Mouse (Mus musculus) layer of hippocampus, adult 6 months (tissue): Measurements from ENCODE around the gene Krtap31-1. TPM values are rescaled to one million over a fixed set of nuclear protein-coding genes. Genes with fewer than 3 reads are reported as not detected.

Source experiments
- long read RNA-seq, 2 experiments: library from polyadenylated mRNA; unstranded; transcript quantifications; one replicate each; pipeline ENCODE4 v2.0.0; 2019 to 2020
- polyA plus RNA-seq: library from polyadenylated mRNA; unstranded; fragments of <200 nt; fragmentation: Nextera tagmentation; gene quantifications from 2 replicates; pipeline ENCODE4 v1.2.3, GENCODE M21; 2021

Krtap31-1 gene
- not detected in 2 replicates for polyA plus RNA-seq
- long read RNA-seq, experiment 1: 0 reads
- long read RNA-seq, experiment 2: 0 reads

DNA sequence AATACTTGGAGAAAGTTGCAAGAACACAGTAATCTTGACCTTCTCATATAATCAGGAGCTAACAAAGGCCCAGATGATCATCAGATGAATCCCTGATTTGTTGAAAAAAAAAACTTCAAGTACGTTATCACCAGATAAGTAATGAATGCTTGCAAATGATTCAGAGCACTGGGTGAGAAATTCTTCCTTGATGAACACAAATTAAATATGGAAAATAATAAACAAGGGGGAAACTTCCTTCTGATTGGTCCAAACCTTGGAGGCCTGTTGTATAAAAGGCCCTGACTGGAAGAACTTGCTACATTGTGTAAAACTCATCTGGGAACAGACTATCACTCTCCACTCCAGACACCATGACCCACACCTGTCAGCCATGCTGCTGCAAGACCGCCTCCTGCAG, at the start of gene Krtap31-1:
TSS of gene Krtap31-1 (plus strand) at position 301 of the 400 bp plus-strand sequence.

DNA sequence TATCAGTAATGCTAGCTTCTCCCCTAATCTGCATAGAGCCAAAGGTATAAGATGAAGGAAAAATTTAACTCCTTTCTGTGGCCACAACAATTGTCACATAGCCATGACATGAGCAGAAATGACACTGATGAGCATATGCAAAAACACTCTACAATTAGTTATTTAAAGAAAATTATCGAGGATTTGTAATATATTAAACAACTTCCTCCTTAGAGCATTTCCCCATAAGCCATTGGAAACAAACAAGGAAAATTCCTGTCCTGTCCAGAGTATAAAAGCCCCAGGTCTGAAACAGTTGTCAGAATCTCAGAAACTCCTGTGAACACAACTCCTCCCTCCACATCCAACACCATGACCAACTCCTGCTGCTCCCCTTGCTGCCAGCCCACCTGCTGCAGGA, 43.5 kb upstream of the Krtap31-1 start, which contains the start of gene Gm11559:
TSS of gene Gm11559 (plus strand) at position 301 of the 400 bp plus-strand sequence.

DNA sequence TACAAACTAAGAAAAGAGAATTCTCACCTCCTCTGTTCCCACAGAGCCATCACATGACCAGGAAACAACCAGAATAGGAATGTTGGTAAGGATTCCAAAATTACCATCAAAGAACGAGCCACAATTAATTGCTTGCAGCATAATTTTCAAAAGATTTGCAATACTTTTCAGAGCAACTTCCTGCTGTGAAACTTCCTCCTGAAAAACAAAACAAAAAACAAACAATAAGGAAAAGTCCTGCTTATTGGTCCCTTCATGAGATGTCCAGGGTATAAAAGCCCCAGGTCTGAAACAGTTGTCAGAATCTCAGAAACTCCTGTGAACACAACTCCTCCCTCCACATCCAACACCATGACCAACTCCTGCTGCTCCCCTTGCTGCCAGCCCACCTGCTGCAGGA, 34.6 kb upstream of the Krtap31-1 start, which contains the start of gene Krtap9-1:
TSS of gene Krtap9-1 (plus strand) at position 301 of the 400 bp plus-strand sequence.

DNA sequence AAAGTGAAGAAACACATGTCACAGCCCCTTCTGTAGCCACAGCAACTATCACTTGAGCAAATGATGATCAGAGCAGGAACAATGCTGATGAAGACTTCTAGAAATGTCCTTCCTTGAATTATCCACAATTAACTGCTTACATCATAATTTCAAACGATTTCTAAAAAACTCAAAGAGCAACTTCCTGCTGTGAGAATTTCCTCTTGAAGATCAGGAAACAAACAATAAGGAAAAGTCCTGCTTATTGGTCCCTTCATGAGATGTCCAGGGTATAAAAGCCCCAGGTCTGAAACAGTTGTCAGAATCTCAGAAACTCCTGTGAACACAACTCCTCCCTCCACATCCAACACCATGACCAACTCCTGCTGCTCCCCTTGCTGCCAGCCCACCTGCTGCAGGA, 28.8 kb upstream of the Krtap31-1 start, which contains the start of gene Gm11567:
TSS of gene Gm11567 (plus strand) at position 301 of the 400 bp plus-strand sequence.

DNA sequence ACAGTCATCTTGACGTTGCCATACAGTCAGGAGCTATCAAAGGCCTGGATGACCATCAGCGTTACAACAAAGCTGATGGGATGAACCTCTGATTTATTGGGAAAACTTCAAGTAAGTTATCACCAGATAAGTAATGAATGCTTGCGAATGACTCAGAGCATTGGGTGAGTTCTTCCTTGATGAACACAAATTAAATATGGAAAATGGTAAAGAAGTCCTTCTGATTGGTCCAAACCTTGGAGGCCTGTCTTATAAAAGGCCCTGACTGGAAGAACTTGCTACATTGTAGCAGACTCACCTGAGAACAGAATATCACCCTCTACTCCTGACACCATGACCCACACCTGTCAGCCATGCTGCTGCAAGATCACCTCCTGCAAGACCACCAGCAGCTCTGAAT, 6.7 kb downstream of the Krtap31-1 start, which contains the start of gene Gm11565:
TSS of gene Gm11565 (plus strand) at position 301 of the 400 bp plus-strand sequence.

DNA sequence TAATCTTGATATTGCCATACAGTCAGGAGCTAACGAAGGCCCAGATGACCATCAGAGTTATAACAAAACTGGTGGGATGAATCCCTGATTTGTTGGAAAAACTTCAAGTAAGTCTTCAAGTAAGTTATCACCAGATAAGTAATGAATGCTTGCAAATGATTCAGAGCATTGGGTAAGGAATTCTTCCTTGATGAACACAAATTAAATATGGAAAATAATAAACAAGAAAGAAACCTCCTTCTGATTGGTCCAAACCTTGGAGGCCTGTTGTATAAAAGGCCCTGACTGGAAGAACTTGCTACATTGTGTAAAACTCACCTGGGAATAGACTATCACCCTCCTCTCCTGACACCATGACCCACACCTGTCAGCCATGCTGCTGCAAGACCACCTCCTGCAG, 28.3 kb downstream of the Krtap31-1 start, which contains the start of gene Krtap31-2:
TSS of gene Krtap31-2 (plus strand) at position 301 of the 400 bp plus-strand sequence.

DNA sequence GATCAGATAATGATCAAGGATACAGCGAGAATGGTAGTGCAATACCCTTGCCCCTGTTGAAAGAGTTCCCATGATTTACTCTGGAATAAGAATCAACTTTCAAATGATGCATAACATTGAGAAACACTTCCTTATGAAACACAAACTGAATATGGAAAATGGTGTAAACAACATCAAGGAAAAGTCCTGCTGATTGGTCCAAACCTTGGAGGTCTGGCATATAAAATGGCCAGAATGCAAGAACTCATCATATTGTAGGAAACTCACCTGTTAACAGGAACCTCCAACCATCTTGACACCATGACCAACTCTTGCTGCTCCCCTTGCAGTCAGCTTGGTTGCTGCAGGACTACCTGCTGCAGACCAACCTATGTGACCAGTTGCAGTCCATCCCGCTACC, 40.5 kb downstream of the Krtap31-1 start, which contains the start of gene Krtap9-5:
TSS of gene Krtap9-5 (plus strand) at position 301 of the 400 bp plus-strand sequence.

Other genes with a start within 250 kb of the Krtap31-1 start
- not detected in 2 replicates for gene Gm11563, start 249.0 kb upstream of the Krtap31-1 start, polyA plus RNA-seq
- not detected in 2 replicates for gene Krtap4-6, start 242.0 kb upstream of the Krtap31-1 start, polyA plus RNA-seq
- not detected in 2 replicates for gene Gm14190, start 217.2 kb upstream of the Krtap31-1 start, polyA plus RNA-seq
- not detected in 2 replicates for gene Gm14180, start 173.6 kb upstream of the Krtap31-1 start, polyA plus RNA-seq
- not detected in 2 replicates for gene Gm11595, start 135.0 kb upstream of the Krtap31-1 start, polyA plus RNA-seq
- gene Krtap4-8, start 127.2 kb upstream of the Krtap31-1 start, polyA plus RNA-seq: not detected in 2 replicates
- not detected in 2 replicates for gene Krtap4-9, start 122.7 kb upstream of the Krtap31-1 start, polyA plus RNA-seq
- gene Gm11596, start 114.5 kb upstream of the Krtap31-1 start, polyA plus RNA-seq: not detected in 2 replicates
- gene Gm11569, start 109.0 kb upstream of the Krtap31-1 start, polyA plus RNA-seq: not detected in 2 replicates
- gene Gm11554, start 103.5 kb upstream of the Krtap31-1 start, polyA plus RNA-seq: not detected in 2 replicates
- gene Krtap4-13, start 98.0 kb upstream of the Krtap31-1 start, polyA plus RNA-seq: not detected in 2 replicates
- not detected in 2 replicates for gene Gm11564, start 92.3 kb upstream of the Krtap31-1 start, polyA plus RNA-seq
- not detected in 2 replicates for gene 2300003K06Rik, start 69.9 kb upstream of the Krtap31-1 start, polyA plus RNA-seq
- gene Krtap4-16, start 56.3 kb upstream of the Krtap31-1 start, polyA plus RNA-seq: not detected in 2 replicates
- not detected in 2 replicates for gene Gm11568, start 50.0 kb upstream of the Krtap31-1 start, polyA plus RNA-seq
- gene Gm11559, start 43.4 kb upstream of the Krtap31-1 start, polyA plus RNA-seq: not detected in 2 replicates
- not detected in 2 replicates for gene Krtap9-1, start 34.5 kb upstream of the Krtap31-1 start, polyA plus RNA-seq
- not detected in 2 replicates for gene Gm11567, start 28.7 kb upstream of the Krtap31-1 start, polyA plus RNA-seq
- gene Gm11565, start 6.8 kb downstream of the Krtap31-1 start, polyA plus RNA-seq: not detected in 2 replicates
- not detected in 2 replicates for gene Krtap31-2, start 28.4 kb downstream of the Krtap31-1 start, polyA plus RNA-seq
- not detected in 2 replicates for gene Krtap9-5, start 40.6 kb downstream of the Krtap31-1 start, polyA plus RNA-seq
- not detected in 2 replicates for gene Krtap29-1, start 71.1 kb downstream of the Krtap31-1 start, polyA plus RNA-seq
- gene Krtap16-1, start 78.7 kb downstream of the Krtap31-1 start, polyA plus RNA-seq: not detected in 2 replicates
- gene Krtap17-1, start 86.1 kb downstream of the Krtap31-1 start, polyA plus RNA-seq: not detected in 2 replicates
- gene Krt33a, start 108.3 kb downstream of the Krtap31-1 start, polyA plus RNA-seq: not detected in 2 replicates
- gene Krt33b, start 121.9 kb downstream of the Krtap31-1 start, polyA plus RNA-seq: not detected in 2 replicates
- not detected in 2 replicates for gene Krt34, start 133.6 kb downstream of the Krtap31-1 start, polyA plus RNA-seq
- gene Krt31, start 142.6 kb downstream of the Krtap31-1 start, polyA plus RNA-seq: not detected in 2 replicates
- gene Krt32, start 180.3 kb downstream of the Krtap31-1 start, polyA plus RNA-seq: not detected in 2 replicates
- not detected in 2 replicates for gene Krt35, start 188.3 kb downstream of the Krtap31-1 start, polyA plus RNA-seq
- gene Krt36, start 197.7 kb downstream of the Krtap31-1 start, polyA plus RNA-seq: not detected in 2 replicates
- gene Krt13, start 213.6 kb downstream of the Krtap31-1 start, polyA plus RNA-seq: not detected in 2 replicates
- 3.1 and 4.5 TPM in 2 replicates for gene Krt15, start 228.0 kb downstream of the Krtap31-1 start, polyA plus RNA-seq
- 0.36 TPM in 1 of 2 replicates, not detected in the other for gene Krt19, start 240.7 kb downstream of the Krtap31-1 start, polyA plus RNA-seq